Mouse (Mus musculus) testis, adult 2 months (tissue): ENCODE measurements at regions not wholly inside any gene's neighbourhood (a gene's known extent, or its start where the extent isn't known, plus 50 kb on each side); places are given as distances from the start of the nearest gene placed in this dataset.

Source experiments
- CTCF ChIP-seq: fragments of 200-500 bp; IDR thresholded peaks from 2 replicates; pipeline ENCODE4 v1.5.1; 2012; ENCODE audit warnings: low read depth, mild to moderate bottlenecking, inconsistent platforms, low read length, moderate library complexity; ENCODE audit not compliant: control insufficient read depth, insufficient read depth, insufficient replicate concordance
- POLR2A ChIP-seq: fragments of 200-500 bp; IDR thresholded peaks from 2 replicates; pipeline ENCODE4 v1.6.1; 2012; ENCODE audit warnings: low read depth, mild to moderate bottlenecking, inconsistent platforms, low read length, moderate library complexity; ENCODE audit not compliant: control insufficient read depth

DNA sequence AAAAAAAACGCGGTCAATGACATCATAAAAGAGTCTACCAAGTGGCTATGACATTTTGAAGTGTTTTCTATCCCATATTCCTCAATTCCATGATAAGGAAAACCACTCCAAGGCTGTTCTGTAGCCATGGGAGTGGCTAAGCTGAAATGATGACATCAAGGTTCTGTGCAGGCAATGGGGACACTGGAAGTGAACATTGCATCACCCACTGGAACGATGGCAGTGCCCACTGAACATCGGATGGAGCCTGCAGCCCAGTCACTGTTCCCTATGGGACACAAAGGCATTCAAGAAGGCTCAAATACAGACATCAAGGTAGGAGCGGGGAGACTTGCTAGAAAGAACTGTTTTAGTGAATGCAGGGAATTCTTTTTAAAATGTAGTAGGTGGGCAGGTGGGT is 410.8 kb downstream of the Cd83 start:
- TF ChIP-seq CTCF, result no peak
- TF ChIP-seq POLR2A, result no peak
